ENCODE assay signal across 15 mouse cellular contexts in genomic region chr3:56045659-56046336, GRCm38 (mm10).
A peak's percentile ranks its signal among the peaks of the same experiment; 100 is the strongest.
DNase-seq lines count a peak whose midpoint lies in the region; ATAC-seq and TF ChIP-seq lines count a peak whose summit lies in the region.
"Had no signal": no experiment of that assay in that cellular context is flagged by ENCODE, and none has a peak within 500 bp of the region (broad histone marks: within the 10 kb centered on the region; RNA-seq: fewer than 3 reads in every experiment).

No protein-coding gene starts in this region.

- H3K36me3 ChIP-seq in stomach, postnatal 0 days (ENCODE audit: control insufficient read depth, insufficient read depth, low read length): no peaks in the 10 kb centered on the region
- H3K36me3 ChIP-seq: limb, embryonic 10.5 days had no signal

- no peak for TF ChIP-seq POLR2A in cerebellum, adult 2 months (IDR thresholded peaks at IDR 0.05; ENCODE audit: borderline replicate concordance, insufficient read depth, low read length)

- no peak for TF ChIP-seq EP300 in stomach, postnatal 0 days (optimal IDR thresholded peaks at IDR 0.05)

- ATAC-seq in cerebellum, adult (ENCODE audit: insufficient number of reproducible peaks, low FRiP score, low TSS enrichment): no peak
- ATAC-seq in stomach, postnatal 0 days (ENCODE audit: low FRiP score, low TSS enrichment): peak; percentile 94
- ATAC-seq in megakaryocyte, adult 5-6 weeks (ENCODE audit: poor library complexity, severe bottlenecking): no peak

- no peak overlapping the region for H3K27ac ChIP-seq in cerebellum, adult 2 months (ENCODE audit: insufficient read depth, low read length)
- H3K27ac ChIP-seq in stomach, postnatal 0 days (replicated peaks): no peak overlapping the region; the same call in 1 of the 2 replicates
- H3K27ac ChIP-seq: hindbrain, embryonic 15.5 days; limb, embryonic 10.5 days; macrophage had no signal

- no peak overlapping the region for H3K4me3 ChIP-seq in cerebellum, adult 2 months (replicated peaks; ENCODE audit: insufficient read depth, low read depth, low read length)
- no peak overlapping the region for H3K4me3 ChIP-seq in stomach, postnatal 0 days (ENCODE audit: low read depth, low read length)
- H3K4me3 ChIP-seq: erythroblast, embryonic 14.5 days; heart, embryonic 12.5 days; hindbrain, embryonic 15.5 days; limb, embryonic 10.5 days; myocyte had no signal

- H3K9me3 ChIP-seq in stomach, postnatal 0 days (ENCODE audit: control insufficient read depth, low read length): no peaks in the 10 kb centered on the region
- H3K9me3 ChIP-seq: heart, embryonic 12.5 days; hindbrain, embryonic 15.5 days; limb, embryonic 10.5 days had no signal

- H3K9ac ChIP-seq in stomach, postnatal 0 days (ENCODE audit: low read length): no peak overlapping the region
- H3K9ac ChIP-seq: heart, embryonic 12.5 days; hindbrain, embryonic 15.5 days had no signal

- no peak for TF ChIP-seq CTCF in cerebellum, adult 2 months (IDR thresholded peaks at IDR 0.05; ENCODE audit: borderline replicate concordance, insufficient read depth, low read depth, low read length)
- no peak for TF ChIP-seq CTCF in stomach, postnatal 0 days (IDR thresholded peaks at IDR 0.05; ENCODE audit: low read depth)

- no peaks in the 10 kb centered on the region for H3K4me1 ChIP-seq in cerebellum, adult 2 months (ENCODE audit: control insufficient read depth, insufficient read depth, low read length)
- no peaks in the 10 kb centered on the region for H3K4me1 ChIP-seq in stomach, postnatal 0 days (replicated peaks; ENCODE audit: control insufficient read depth, insufficient read depth)
- H3K4me1 ChIP-seq: heart, embryonic 12.5 days; hindbrain, embryonic 15.5 days; limb, embryonic 10.5 days had no signal

- peak; percentile 8 to 19 for DNase-seq in cerebellum, adult 2 months
- DNase-seq in retina, postnatal 7 days (ENCODE audit: low read depth, low spot score): peak; percentile 2
- DNase-seq in retina, postnatal 1 day: no peak
- DNase-seq in lung, adult 18-20 months: peak; percentile 52 to 69
- peak; percentile 57 for DNase-seq in stomach, postnatal 0 days (ENCODE audit: low spot score)
- DNase-seq in spleen, adult 12 weeks (ENCODE audit: low spot score): no peak
- DNase-seq: cerebellum, postnatal 36 days had no signal

- no peaks in the 10 kb centered on the region for H3K27me3 ChIP-seq in cerebellum, adult 2 months (ENCODE audit: control insufficient read depth, insufficient read depth, low read length)
- no peaks in the 10 kb centered on the region for H3K27me3 ChIP-seq in stomach, postnatal 0 days (ENCODE audit: control insufficient read depth, insufficient read depth, low read length)
- H3K27me3 ChIP-seq: heart, embryonic 12.5 days; hindbrain, embryonic 15.5 days had no signal

- 52% methylated on average over 5 of the region's 5 CpGs for WGBS in cerebellum, adult 2 months
- WGBS in stomach, postnatal 0 days: 60% methylated on average over 5 of the region's 5 CpGs

- H3K4me2 ChIP-seq in stomach, postnatal 0 days (replicated peaks; ENCODE audit: low read depth): no peak overlapping the region
- H3K4me2 ChIP-seq: heart, embryonic 12.5 days; hindbrain, embryonic 15.5 days had no signal

Comparison
In these comparisons a context has a peak if more than half of its experiments do, and no peak if none do; other contexts are left out.
1. DNase-seq: peak in cerebellum, adult 2 months (2 of 2), retina, postnatal 7 days (single experiment), lung, adult 18-20 months (2 of 2) and stomach, postnatal 0 days (single experiment); none in retina, postnatal 1 day (single experiment) and spleen, adult 12 weeks (single experiment).